Mouse (Mus musculus) urinary bladder, postnatal 10 days (tissue): Measurements from ENCODE around the gene Ahcy.
"Not testable (repeated sequence)": the region's sequence is repeated elsewhere in the genome, so short reads cannot be mapped to it uniquely, and the experiment has no call there.

Experiments
- DNase-seq: peaks from one replicate; pipeline ENCODE4 v3.0.0; 2022; ENCODE audit warnings: low spot score

Gene Ahcy

GRCm38 (mm10) chr2:155073978-155074765 lies at the start of gene Ahcy:
TSS of gene Ahcy (minus strand) at chr2:155074497.
- peak; percentile 37 for DNase-seq

- DNase-seq, result no peak
These were observed 41.0 kb upstream of the Ahcy start for GRCm38 (mm10) chr2:155115216-155115830.

GRCm38 (mm10) chr2:155107276-155107675 lies 33.0 kb upstream of the Ahcy start:
- not testable (repeated sequence) for DNase-seq

GRCm38 (mm10) chr2:155103607-155104006 lies 29.3 kb upstream of the Ahcy start:
- no peak for DNase-seq

GRCm38 (mm10) chr2:155101761-155102181 lies 27.5 kb upstream of the Ahcy start:
- DNase-seq, result no peak

- no peak for DNase-seq
These were observed 26.5 kb upstream of the Ahcy start for GRCm38 (mm10) chr2:155100796-155101259.

- DNase-seq, result no peak
These were observed 25.9 kb upstream of the Ahcy start for GRCm38 (mm10) chr2:155099994-155100795.

GRCm38 (mm10) chr2:155099421-155099820 lies 25.1 kb upstream of the Ahcy start:
- no peak for DNase-seq

GRCm38 (mm10) chr2:155098720-155099380 lies 24.6 kb upstream of the Ahcy start:
- no peak for DNase-seq

GRCm38 (mm10) chr2:155093418-155093817 lies 19.1 kb upstream of the Ahcy start:
- no peak for DNase-seq

GRCm38 (mm10) chr2:155091743-155092075 lies 17.4 kb upstream of the Ahcy start:
- no peak for DNase-seq

GRCm38 (mm10) chr2:155090909-155091742 lies 16.8 kb upstream of the Ahcy start:
- DNase-seq, result no peak

GRCm38 (mm10) chr2:155088264-155088663 lies 14.0 kb upstream of the Ahcy start:
- DNase-seq, result no peak

- DNase-seq, result no peak
These were observed 12.0 kb upstream of the Ahcy start for GRCm38 (mm10) chr2:155086328-155086727.

GRCm38 (mm10) chr2:155084546-155084945 lies 10.2 kb upstream of the Ahcy start:
- no peak for DNase-seq

- DNase-seq, result no peak
These were observed 8.0 kb upstream of the Ahcy start for GRCm38 (mm10) chr2:155082121-155082803.

GRCm38 (mm10) chr2:155081056-155081455 lies 6.8 kb upstream of the Ahcy start:
- no peak for DNase-seq

GRCm38 (mm10) chr2:155080179-155080530 lies 5.9 kb upstream of the Ahcy start:
- DNase-seq, result no peak

- no peak for DNase-seq
These were observed 5.3 kb upstream of the Ahcy start for GRCm38 (mm10) chr2:155079500-155080178.

GRCm38 (mm10) chr2:155075649-155076048 lies 1.4 kb upstream of the Ahcy start:
- DNase-seq, result no peak
